Mouse (Mus musculus): ENCODE measurements around the gene Myh8. TPM values are rescaled to one million over a fixed set of nuclear protein-coding genes. Genes with fewer than 3 reads are reported as not detected.

The Myh8 gene
- total RNA-seq, 2 experiments from 2014 or later, result 0.05 TPM; not detected in 1

GRCm38 (mm10) chr11:67353011-67353410, 76.1 kb downstream of the Myh8 start:
- no peak for DNase-seq (ENCODE audit: low spot score)
- intact Hi-C loops (cut with DNase I), result no loop called here

DNA sequence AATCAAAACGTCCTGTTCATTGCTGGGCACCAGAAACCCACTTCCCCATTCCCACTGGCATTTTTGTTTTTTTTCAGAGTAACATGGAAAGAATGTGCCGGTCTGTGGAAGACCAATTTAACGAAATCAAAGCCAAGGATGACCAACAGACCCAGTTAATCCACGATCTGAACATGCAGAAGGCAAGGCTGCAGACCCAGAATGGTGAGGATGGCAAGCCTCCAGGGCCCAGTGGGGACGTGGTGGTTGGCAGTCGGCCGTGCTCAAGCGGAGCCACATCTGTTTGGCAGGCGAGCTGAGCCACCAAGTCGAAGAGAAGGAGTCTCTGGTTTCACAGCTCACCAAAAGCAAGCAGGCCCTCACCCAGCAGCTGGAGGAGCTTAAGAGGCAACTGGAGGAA, 81.1 kb downstream of the Myh8 start:
- intact Hi-C loops (cut with DNase I), result no loop called here
- no peak for DNase-seq (ENCODE audit: low spot score)

Other genes starting within 250 kb of the Myh8 start
- 10 to 100 TPM; 13.3 to 14.5 TPM for gene Adprm, start 224.5 kb upstream of the Myh8 start, total RNA-seq (2021)
- gene Sco1, start 224.5 kb upstream of the Myh8 start, total RNA-seq (2021), result 10 to 100 TPM; 19.0 to 19.5 TPM
- gene Myh3, start 198.8 kb upstream of the Myh8 start, total RNA-seq (2021), result not detected
- gene Myh2, start 106.1 kb upstream of the Myh8 start, total RNA-seq (2021), result not detected
- gene Myh1, start 77.1 kb upstream of the Myh8 start, total RNA-seq (2021), result not detected
- gene Myh4, start 39.1 kb upstream of the Myh8 start, total RNA-seq (2021), result under 1 TPM in 1 of 2 experiments, not detected in 1; 0.03 TPM
- not detected for gene Myh13, start 44.5 kb downstream of the Myh8 start, total RNA-seq (2021)
- 10 to 100 TPM; 11.0 to 12.5 TPM for gene Gas7, start 178.3 kb downstream of the Myh8 start, total RNA-seq (2021)

Data from heart, postnatal 25 days (tissue).